Mouse (Mus musculus) CH12.LX (cell line): ENCODE results near the gene Cyp11a1. TPM values are rescaled to one million over a fixed set of nuclear protein-coding genes. Genes with fewer than 3 reads are reported as not detected.

Source experiments
- DNase-seq: peaks from one replicate; pipeline ENCODE4 v3.0.0-alpha.2; 2013; ENCODE audit errors: extremely low read depth
- H3K27ac ChIP-seq: 2 replicates; pipeline ENCODE4 v1.5.1; 2012; ENCODE audit warnings: low read depth, mild to moderate bottlenecking, control low read depth, moderate library complexity; ENCODE audit not compliant: insufficient read depth
- H3K27me3 ChIP-seq: replicated peaks from 2 replicates; pipeline ENCODE3; 2012; ENCODE audit warnings: inconsistent platforms
- H3K36me3 ChIP-seq, 2 experiments: replicated peaks in 1 of 2; 2 replicates each; pipeline versions ENCODE3 to v1.6.1; 2012; ENCODE audit warnings: inconsistent platforms in 1 of 2, low read length in 1 of 2, mild to moderate bottlenecking in 1 of 2, mixed read lengths in 1 of 2, moderate library complexity in 1 of 2; ENCODE audit not compliant: control insufficient read depth in 1 of 2, insufficient read depth in 1 of 2
- H3K4me1 ChIP-seq, 2 experiments: 2 replicates each; pipeline ENCODE4 v1.6.1; 2012; ENCODE audit warnings: inconsistent platforms in 1 of 2, moderate library complexity in 1 of 2; ENCODE audit not compliant: insufficient read depth in 2 of 2, control insufficient read depth in 1 of 2
- H3K4me2 ChIP-seq: 2 replicates; pipeline ENCODE4 v1.6.1; 2012; ENCODE audit warnings: low read depth, mild to moderate bottlenecking, control low read depth; ENCODE audit not compliant: poor library complexity, insufficient read depth, severe bottlenecking
- H3K4me3 ChIP-seq, 3 experiments: fragments of 150-350 bp in 1 of 3; sonication (generic) in 1 of 3; replicated peaks in 1 of 3; 2 replicates each; pipeline versions ENCODE3 to v1.5.1; 2011 to 2012; ENCODE audit warnings: low read depth in 2 of 3, low read length in 2 of 3, mild to moderate bottlenecking in 2 of 3, moderate library complexity in 2 of 3, control low read depth in 1 of 3, improper control_type of control experiment in 1 of 3, inconsistent platforms in 1 of 3, mixed read lengths in 1 of 3; ENCODE audit not compliant: poor library complexity in 1 of 3
- H3K79me2 ChIP-seq: replicated peaks from 2 replicates; pipeline ENCODE4 v1.6.1; 2012; ENCODE audit warnings: mild to moderate bottlenecking, moderate library complexity; ENCODE audit not compliant: control insufficient read depth, poor library complexity, insufficient read depth, severe bottlenecking; ENCODE audit errors: extremely low read depth
- H3K9ac ChIP-seq: 2 replicates; pipeline ENCODE4 v1.6.1; 2012; ENCODE audit warnings: low read depth, mild to moderate bottlenecking, control low read depth, moderate library complexity; ENCODE audit not compliant: insufficient read depth
- H3K9me3 ChIP-seq: replicated peaks from 2 replicates; pipeline ENCODE3; 2012; ENCODE audit warnings: low read length, inconsistent platforms, mixed read lengths
- BHLHE40 ChIP-seq: IDR thresholded peaks from 2 replicates; pipeline ENCODE4 v1.6.1; 2011; ENCODE audit warnings: mild to moderate bottlenecking, low read depth, low read length, improper control_type of control experiment
- IRF4 ChIP-seq: IDR thresholded peaks from 2 replicates; pipeline ENCODE4 v1.6.1; 2014; ENCODE audit warnings: low read depth, mild to moderate bottlenecking, inconsistent platforms, low read length, improper control_type of control experiment
- JUND ChIP-seq: conservative IDR thresholded peaks from 2 replicates; pipeline ENCODE4 v1.6.1; 2011; ENCODE audit warnings: low read depth, low read length, improper control_type of control experiment
- KAT2A ChIP-seq: IDR thresholded peaks from 2 replicates; pipeline ENCODE4 v1.6.1; 2012; ENCODE audit warnings: low read length, improper control_type of control experiment, inconsistent platforms; ENCODE audit not compliant: insufficient replicate concordance
- MAFK ChIP-seq: IDR thresholded peaks from 2 replicates; pipeline ENCODE4 v1.6.1; 2011; ENCODE audit warnings: low read length, improper control_type of control experiment; ENCODE audit not compliant: insufficient replicate concordance
- MXI1 ChIP-seq: IDR thresholded peaks from 2 replicates; pipeline ENCODE4 v1.6.1; 2011; ENCODE audit warnings: mild to moderate bottlenecking, low read depth, low read length, improper control_type of control experiment
- MYC ChIP-seq: IDR thresholded peaks from 2 replicates; pipeline ENCODE4 v1.6.1; 2011; ENCODE audit warnings: low read depth, mild to moderate bottlenecking, improper control_type of control experiment, low read length
- NELFE ChIP-seq: IDR thresholded peaks from 2 replicates; pipeline ENCODE4 v1.6.1; 2011; ENCODE audit warnings: low read depth, low read length, improper control_type of control experiment
- NRF1 ChIP-seq: IDR thresholded peaks from 2 replicates; pipeline ENCODE4 v1.6.1; 2014; ENCODE audit warnings: low read depth, mild to moderate bottlenecking, inconsistent platforms, low read length, improper control_type of control experiment, moderate library complexity
- PAX5 ChIP-seq: IDR thresholded peaks from 2 replicates; pipeline ENCODE4 v1.6.1; 2012; ENCODE audit warnings: low read length, inconsistent platforms, mixed read lengths
- POLR2AphosphoS2 ChIP-seq: IDR thresholded peaks from 2 replicates; pipeline ENCODE4 v1.6.1; 2011; ENCODE audit warnings: low read depth, low read length, improper control_type of control experiment
- RAD21 ChIP-seq: IDR thresholded peaks from 2 replicates; pipeline ENCODE4 v1.6.1; 2011; ENCODE audit warnings: low read depth, mild to moderate bottlenecking, low read length, improper control_type of control experiment, moderate library complexity
- RCOR1 ChIP-seq: conservative IDR thresholded peaks from 2 replicates; pipeline ENCODE4 v1.6.1; 2012; ENCODE audit warnings: low read depth, mild to moderate bottlenecking, inconsistent platforms, low read length, improper control_type of control experiment
- SIN3A ChIP-seq: IDR thresholded peaks from 2 replicates; pipeline ENCODE4 v1.6.1; 2012; ENCODE audit warnings: low read length, improper control_type of control experiment, inconsistent platforms
- TBP ChIP-seq: conservative IDR thresholded peaks from 2 replicates; pipeline ENCODE4 v1.6.1; 2011; ENCODE audit warnings: low read depth, low read length, improper control_type of control experiment
- UBTF ChIP-seq: IDR thresholded peaks from 2 replicates; pipeline ENCODE4 v1.6.1; 2012; ENCODE audit warnings: low read depth, mild to moderate bottlenecking, inconsistent platforms, low read length, improper control_type of control experiment, moderate library complexity
- USF1 ChIP-seq: IDR thresholded peaks from 2 replicates; pipeline ENCODE4 v1.6.1; 2014; ENCODE audit warnings: low read depth, mild to moderate bottlenecking, inconsistent platforms, low read length, improper control_type of control experiment
- USF2 ChIP-seq: conservative IDR thresholded peaks from 2 replicates; pipeline ENCODE4 v1.6.1; 2011; ENCODE audit warnings: low read depth, low read length, improper control_type of control experiment
- ZC3H11A ChIP-seq: IDR thresholded peaks from 2 replicates; pipeline ENCODE4 v1.6.1; 2012; ENCODE audit warnings: low read depth, mild to moderate bottlenecking, inconsistent platforms, low read length, improper control_type of control experiment
- ZKSCAN1 ChIP-seq: IDR thresholded peaks from 2 replicates; pipeline ENCODE4 v1.6.1; 2012; ENCODE audit warnings: low read depth, inconsistent platforms, low read length, improper control_type of control experiment, borderline replicate concordance
- ZNF384 ChIP-seq: IDR thresholded peaks from 2 replicates; pipeline ENCODE4 v1.6.1; 2012; ENCODE audit warnings: low read depth, low read length, improper control_type of control experiment, inconsistent platforms
- dilution Hi-C: fragments of 300-500 bp; cut with MboI; formaldehyde crosslinking; loops from 2 replicates; pipeline ENCODE4 v1.14.3; 2020; ENCODE audit warnings: low sequenced_read_pairs; ENCODE audit not compliant: extremely low pct_unique_long_range_greater_than_20kb, extremely low pct_ligation_motif_present
- in situ Hi-C: fragments of 300-500 bp; cut with MboI; formaldehyde crosslinking; loops from 3 replicates; pipeline ENCODE4 v1.14.3; 2019; ENCODE audit warnings: low sequenced_read_pairs, low pct_ligation_motif_present, low pct_unique_long_range_greater_than_20kb, mixed read lengths
- polyA plus RNA-seq: library from polyadenylated mRNA; unstranded; fragments of >175 nt; gene quantifications from 2 replicates; pipeline ENCODE4 v1.2.1, GENCODE M21; 2012; ENCODE audit warnings: low read depth; ENCODE audit not compliant: insufficient read length
- total RNA-seq, 2 experiments: library from RNA; depleted of rRNA; stranded (reverse); fragments of 300-350 nt in 1 of 2; fragments of >200 nt in 1 of 2; gene quantifications; 2 replicates each; pipeline ENCODE4 v1.2.3; 2012 to 2014

Cyp11a1 gene
- total and polyA plus RNA-seq, 3 experiments: 2.6 to 12.8 (median 9.0) TPM

- TF ChIP-seq JUND (no peak), MXI1 (no peak), NRF1 (no peak)
Measured at GRCm38 (mm10) chr9:58038500-58039168, 32.4 kb downstream of the Cyp11a1 start (continued).

DNA sequence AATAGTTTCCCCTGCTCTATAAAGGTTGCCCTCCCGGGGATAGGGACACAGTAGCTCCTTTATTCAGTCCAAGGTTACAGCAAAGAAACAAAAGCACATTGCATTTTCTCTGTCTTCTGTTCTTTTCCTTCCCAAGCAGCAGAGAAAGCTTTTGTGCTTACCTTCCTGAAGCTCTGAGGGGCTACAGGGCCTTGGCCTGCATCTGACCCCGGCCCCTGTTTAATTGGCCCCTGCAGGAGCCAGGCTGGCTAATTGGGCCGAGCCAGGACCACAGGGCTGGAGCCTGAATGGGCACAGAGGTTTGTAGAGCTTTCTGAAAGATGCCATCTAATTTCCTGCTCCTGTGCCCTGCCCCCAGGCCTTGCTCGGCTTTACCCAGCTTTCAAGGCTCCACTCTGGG lies 34.8 kb downstream of the Cyp11a1 start:
- in situ Hi-C loops: no loop called here
- peaks cover 3 to 15% of the 10 kb centered on the region in 2 experiments; a peak in 3 of 4 replicates for H3K4me1 ChIP-seq
- dilution Hi-C loops: no loop called here
- no peaks in the 10 kb centered on the region for H3K79me2 ChIP-seq
- H3K4me3 ChIP-seq: no peak overlapping the region
- H3K36me3 ChIP-seq: no peaks in the 10 kb centered on the region
- no peak overlapping the region for H3K9ac ChIP-seq
- TF ChIP-seq IRF4 (no peak), PAX5 (no peak), RAD21 (no peak), USF1 (no peak), ZNF384 (no peak), USF2 (no peak), ZC3H11A (no peak), TBP (no peak), NELFE (no peak), BHLHE40 (no peak), UBTF (no peak), ZKSCAN1 (no peak), RCOR1 (no peak), NRF1 (no peak), JUND (no peak), SIN3A (no peak), MAFK (no peak), MYC (no peak), POLR2AphosphoS2 (no peak), KAT2A (no peak)
- TF ChIP-seq, all 38 proteins: peak for 0
- DNase-seq: no peak
- Histone ChIP-seq H3K4me2 (no peak overlapping the region), H3K27ac (no peak overlapping the region), H3K27me3 (peaks cover 6% of the 10 kb centered on the region), H3K9me3 (no peaks in the 10 kb centered on the region)
